Mouse (Mus musculus) urinary bladder, adult 2 months (tissue): ENCODE data around the gene Rhox2g. TPM values are rescaled to one million over a fixed set of nuclear protein-coding genes. Genes with fewer than 3 reads are reported as not detected.
"Not testable (repeated sequence)": the region's sequence is repeated elsewhere in the genome, so short reads cannot be mapped to it uniquely, and the experiment has no call there.

Source experiments
- DNase-seq: peaks from one replicate; pipeline ENCODE4 v3.0.0; 2022; ENCODE audit warnings: low spot score
- polyA plus RNA-seq: library from polyadenylated mRNA; depleted of rRNA; stranded (reverse); fragments of >200 nt; gene quantifications from 2 replicates; pipeline ENCODE4 v1.2.3, GENCODE M21; 2012; rRNA removed

The Rhox2g gene
- not detected in 2 replicates for polyA plus RNA-seq

DNA sequence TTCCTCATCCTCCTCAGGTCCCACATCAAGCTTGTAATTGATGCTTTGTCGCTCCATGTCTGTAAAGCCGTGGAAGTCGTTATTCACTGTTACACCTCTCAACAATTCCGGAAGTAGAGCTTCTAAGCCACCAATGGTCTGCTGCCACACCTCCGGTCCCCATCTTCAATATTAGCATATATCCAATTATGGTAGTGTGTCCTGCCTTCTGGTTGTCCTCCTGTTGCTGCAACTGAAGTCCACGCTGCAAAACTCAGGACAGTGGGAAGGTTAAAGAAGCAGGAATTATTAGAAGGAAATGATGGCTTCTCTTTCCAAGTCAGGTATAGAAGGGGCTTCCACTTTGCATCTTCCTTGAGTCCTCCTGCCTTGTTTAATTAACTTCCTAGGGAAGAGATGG is at the start of gene Rhox2g:
Gene Rhox2g, minus strand, starts transcription at position 101 of the 400 bp plus-strand sequence.
- DNase-seq, result not testable (repeated sequence)

DNA sequence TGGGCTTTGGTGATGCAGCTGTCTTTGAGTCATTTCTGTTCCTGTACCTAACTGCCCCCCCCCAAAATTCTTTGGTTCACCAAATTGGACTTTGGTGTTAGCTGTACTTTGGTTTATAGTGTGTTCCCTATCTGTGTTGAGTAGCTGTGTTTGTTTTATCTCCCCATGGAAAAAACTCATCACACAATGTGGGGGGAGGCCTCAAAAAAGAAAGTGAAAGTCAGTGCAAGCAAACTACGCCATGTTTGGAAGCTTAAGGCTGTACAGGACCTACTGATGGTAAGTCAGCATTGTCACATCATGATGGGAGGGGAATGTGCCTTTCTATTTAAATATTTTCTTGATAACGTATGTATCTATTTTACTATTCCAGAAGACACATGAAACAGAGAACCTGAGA is 49.0 kb upstream of the Rhox2g start:
- DNase-seq, result no peak

DNA sequence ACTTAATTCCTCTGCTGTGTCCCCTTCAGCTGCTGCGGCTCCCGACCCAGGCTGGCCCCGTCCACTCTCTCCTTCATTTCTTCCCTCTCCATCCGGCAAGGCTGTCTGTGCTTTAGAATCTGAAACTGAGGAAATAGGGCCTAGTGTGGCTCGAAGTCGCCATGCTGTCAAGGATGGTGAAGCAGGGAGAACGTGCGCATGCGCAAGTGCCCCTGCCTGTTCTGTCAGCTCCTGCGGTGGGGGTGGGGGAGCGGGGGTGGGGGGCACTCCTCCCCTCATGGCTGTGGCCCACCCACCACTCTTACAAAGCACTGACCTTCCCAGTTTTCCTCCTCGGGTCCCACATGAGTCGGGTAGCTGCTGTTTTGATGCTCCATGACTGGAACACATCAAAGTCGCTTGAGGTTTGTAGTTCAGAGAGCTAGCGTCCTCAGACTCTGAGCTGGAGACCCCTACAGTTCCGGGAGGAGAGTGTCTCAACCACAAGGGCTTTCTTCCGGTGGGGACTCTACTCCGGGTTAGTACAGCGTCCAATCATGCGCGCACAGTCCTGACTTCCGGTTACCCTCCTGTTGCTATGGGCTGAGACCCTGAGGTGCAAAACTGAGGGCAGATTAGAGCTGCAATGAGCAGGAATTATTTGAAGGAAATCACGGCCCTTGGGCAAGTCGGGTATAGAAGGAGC is 39.9 kb upstream of the Rhox2g start:
- no peak for DNase-seq

DNA sequence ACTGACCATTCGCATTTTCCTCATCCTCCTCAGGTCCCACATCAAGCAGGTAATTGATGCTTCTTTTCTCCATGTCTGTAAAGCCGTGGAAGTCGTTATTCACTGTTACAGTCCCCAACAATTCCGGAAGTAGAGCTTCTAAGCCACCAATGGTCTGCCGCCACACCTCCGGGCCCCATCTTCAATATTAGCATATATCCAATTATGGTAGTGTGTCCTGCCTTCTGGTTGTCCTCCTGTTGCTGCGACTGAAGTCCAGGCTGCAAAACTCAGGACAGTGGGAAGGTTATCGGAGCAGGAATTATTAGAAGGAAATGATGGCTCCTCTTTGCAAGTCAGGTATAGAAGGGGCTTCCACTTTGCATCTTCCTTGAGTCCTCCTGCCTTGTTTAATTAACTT is 29.9 kb upstream of the Rhox2g start, which contains the start of gene Rhox2h:
Gene Rhox2h, minus strand, starts transcription at position 101 of the 400 bp plus-strand sequence.
- DNase-seq, result not testable (repeated sequence)

DNA sequence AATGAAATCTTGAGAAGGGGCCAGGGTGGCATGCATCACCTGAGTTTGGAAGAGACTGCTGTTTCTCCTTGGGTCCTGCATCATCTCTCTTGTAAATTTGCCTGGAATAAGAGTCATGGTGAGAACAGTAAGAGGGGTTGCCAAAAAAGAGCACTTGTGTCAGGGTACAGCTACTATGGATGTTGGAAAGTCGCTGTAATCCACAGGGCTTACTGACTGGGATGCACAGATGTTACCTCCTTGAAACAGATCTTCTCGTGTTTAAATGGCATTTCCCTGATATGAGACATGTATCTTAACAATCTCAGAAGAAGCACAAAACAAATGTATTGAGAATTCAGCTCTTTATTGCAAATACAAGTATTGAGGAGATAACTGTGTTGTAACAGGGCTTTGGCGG is 25.4 kb upstream of the Rhox2g start, which contains the start of gene Rhox3h:
Gene Rhox3h, minus strand, starts transcription at position 101 of the 400 bp plus-strand sequence.
- DNase-seq, result not testable (repeated sequence)

DNA sequence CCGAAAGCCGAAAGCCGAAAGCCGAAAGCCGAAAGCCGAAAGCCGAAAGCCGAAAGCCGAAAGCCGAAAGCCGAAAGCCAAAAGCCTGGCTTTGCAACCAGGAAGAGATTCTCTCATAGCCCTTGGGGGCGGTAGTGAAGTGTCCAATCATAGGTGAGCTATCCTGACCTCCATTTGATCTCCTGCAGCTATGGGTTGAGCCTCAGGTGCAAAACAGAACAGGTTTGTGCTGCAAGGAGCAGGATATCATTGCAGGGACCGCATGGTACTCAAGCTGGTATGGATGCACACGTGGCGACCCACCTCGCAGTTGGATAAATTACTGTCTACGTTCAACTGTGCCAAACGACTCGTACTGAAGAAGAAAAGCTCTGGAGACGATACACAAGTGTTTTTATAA is 8.0 kb upstream of the Rhox2g start, which contains the start of gene Rhox4g:
Gene Rhox4g, minus strand, starts transcription at position 101 of the 400 bp plus-strand sequence.
- DNase-seq, result not testable (repeated sequence)

DNA sequence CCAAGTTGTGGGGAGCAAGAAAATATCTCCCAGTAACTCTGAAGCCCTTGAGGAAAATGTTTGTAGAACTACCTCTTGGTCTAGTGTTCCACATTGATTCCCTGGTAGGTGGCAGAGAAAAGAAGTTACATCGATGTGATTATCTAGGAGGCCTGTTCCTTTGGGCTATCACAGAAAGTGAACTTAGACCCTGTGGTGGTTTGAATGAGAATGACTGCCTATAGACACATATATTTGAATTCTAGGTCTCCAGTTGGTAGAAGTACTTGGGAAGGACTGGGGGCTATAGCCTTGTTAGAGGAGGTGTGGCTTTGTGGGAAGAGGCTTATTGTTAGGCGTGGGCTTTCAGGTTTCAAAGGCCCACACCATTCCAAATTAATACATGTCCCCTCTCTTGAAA is 14.8 kb downstream of the Rhox2g start, which contains the start of gene Rhox3g:
Gene Rhox3g, minus strand, starts transcription at position 101 of the 400 bp plus-strand sequence.
- DNase-seq, result not testable (repeated sequence)

DNA sequence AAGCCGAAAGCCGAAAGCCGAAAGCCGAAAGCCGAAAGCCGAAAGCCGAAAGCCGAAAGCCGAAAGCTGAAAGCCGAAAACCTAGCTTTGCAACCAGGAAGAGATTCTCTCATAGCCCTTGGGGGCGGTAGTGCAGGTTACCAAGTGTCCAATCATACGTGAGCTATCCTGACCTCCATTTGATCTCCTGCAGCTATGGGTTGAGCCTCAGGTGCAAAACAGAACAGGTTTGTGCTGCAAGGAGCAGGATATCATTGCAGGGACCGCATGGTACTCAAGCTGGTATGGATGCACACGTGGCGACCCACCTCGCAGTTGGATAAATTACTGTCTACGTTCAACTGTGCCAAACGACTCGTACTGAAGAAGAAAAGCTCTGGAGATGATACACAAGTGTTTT is 35.7 kb downstream of the Rhox2g start, which contains the start of gene Rhox4f:
Gene Rhox4f, minus strand, starts transcription at position 101 of the 400 bp plus-strand sequence.
- not testable (repeated sequence) for DNase-seq

Other genes starting within 250 kb of the Rhox2g start
- gene Rhox2b, start 231.4 kb downstream of the Rhox2g start, polyA plus RNA-seq, result not detected in 2 replicates
- not detected in 2 replicates for gene Rhox4b, start 211.0 kb downstream of the Rhox2g start, polyA plus RNA-seq
- not detected in 2 replicates for gene Rhox2c, start 189.8 kb downstream of the Rhox2g start, polyA plus RNA-seq
- gene Rhox3c, start 184.9 kb downstream of the Rhox2g start, polyA plus RNA-seq, result not detected in 2 replicates
- gene Rhox4c, start 163.1 kb downstream of the Rhox2g start, polyA plus RNA-seq, result not detected in 2 replicates
- gene Rhox2d, start 150.0 kb downstream of the Rhox2g start, polyA plus RNA-seq, result not detected in 2 replicates
- gene Rhox4d, start 129.1 kb downstream of the Rhox2g start, polyA plus RNA-seq, result not detected in 2 replicates
- gene Rhox2e, start 113.0 kb downstream of the Rhox2g start, polyA plus RNA-seq, result not detected in 2 replicates
- not detected in 2 replicates for gene Rhox3e, start 101.5 kb downstream of the Rhox2g start, polyA plus RNA-seq
- gene Rhox4e, start 86.1 kb downstream of the Rhox2g start, polyA plus RNA-seq, result not detected in 2 replicates
- gene Rhox2f, start 72.1 kb downstream of the Rhox2g start, polyA plus RNA-seq, result not detected in 2 replicates
- not detected in 2 replicates for gene Rhox3f, start 62.5 kb downstream of the Rhox2g start, polyA plus RNA-seq
- not detected in 2 replicates for gene Rhox4f, start 35.8 kb downstream of the Rhox2g start, polyA plus RNA-seq
- gene Rhox3g, start 14.9 kb downstream of the Rhox2g start, polyA plus RNA-seq, result not detected in 2 replicates
- gene Rhox4g, start 7.9 kb upstream of the Rhox2g start, polyA plus RNA-seq, result not detected in 2 replicates
- gene Rhox3h, start 25.3 kb upstream of the Rhox2g start, polyA plus RNA-seq, result not detected in 2 replicates
- not detected in 2 replicates for gene Rhox2h, start 29.8 kb upstream of the Rhox2g start, polyA plus RNA-seq
- 8.6 and 9.8 TPM in 2 replicates for gene Rhox5, start 161.4 kb upstream of the Rhox2g start, polyA plus RNA-seq
- gene Rhox6, start 183.4 kb upstream of the Rhox2g start, polyA plus RNA-seq, result 0.06 TPM in 1 of 2 replicates, not detected in the other
- gene Rhox7a, start 188.2 kb upstream of the Rhox2g start, polyA plus RNA-seq, result 0.19 and 0.67 TPM in 2 replicates
- 0.09 TPM in 1 of 2 replicates, not detected in the other for gene Rhox8, start 235.5 kb upstream of the Rhox2g start, polyA plus RNA-seq